Mouse (Mus musculus) brain, embryonic 14.5 days (tissue): Measurements from ENCODE around the gene Zfp318.

Source experiments
- CTCF ChIP-seq: fragments of 200-500 bp; IDR thresholded peaks from 2 replicates; pipeline ENCODE4 v1.5.1; 2012; ENCODE audit warnings: inconsistent platforms, mild to moderate bottlenecking, moderate library complexity, borderline replicate concordance; ENCODE audit not compliant: insufficient read depth, insufficient read length; ENCODE audit errors: extremely low read depth
- POLR2A ChIP-seq: fragments of 200-500 bp; IDR thresholded peaks from 2 replicates; pipeline ENCODE4 v1.6.1; 2012; ENCODE audit warnings: mild to moderate bottlenecking, inconsistent platforms, borderline replicate concordance; ENCODE audit not compliant: poor library complexity, insufficient read depth, insufficient read length, severe bottlenecking; ENCODE audit errors: extremely low read depth

DNA sequence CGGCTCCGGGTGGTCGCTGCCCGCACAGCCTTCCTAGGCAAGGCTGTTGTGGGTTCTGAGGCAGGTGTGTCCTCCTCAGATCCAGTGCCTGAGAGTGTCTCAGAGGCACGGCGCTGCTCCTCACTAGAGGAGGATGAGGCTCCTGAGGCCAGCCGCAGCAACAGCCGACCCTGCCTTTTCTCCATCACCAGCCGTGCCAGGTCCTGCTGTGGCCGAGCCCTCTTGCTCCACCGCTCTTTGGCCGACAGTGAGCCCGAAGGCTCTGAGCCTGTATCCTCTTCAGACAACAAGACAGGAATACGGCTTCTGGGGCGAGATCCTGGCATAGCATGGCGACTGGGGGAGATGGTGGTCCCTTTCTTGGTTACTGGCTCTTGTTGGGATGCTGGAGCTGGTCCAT lies 62.7 kb downstream of the Zfp318 start:
- TF ChIP-seq CTCF (no peak), POLR2A (no peak)
